Comparison of ENCODE assay signal across 8 mouse cellular contexts in the genomic region with DNA sequence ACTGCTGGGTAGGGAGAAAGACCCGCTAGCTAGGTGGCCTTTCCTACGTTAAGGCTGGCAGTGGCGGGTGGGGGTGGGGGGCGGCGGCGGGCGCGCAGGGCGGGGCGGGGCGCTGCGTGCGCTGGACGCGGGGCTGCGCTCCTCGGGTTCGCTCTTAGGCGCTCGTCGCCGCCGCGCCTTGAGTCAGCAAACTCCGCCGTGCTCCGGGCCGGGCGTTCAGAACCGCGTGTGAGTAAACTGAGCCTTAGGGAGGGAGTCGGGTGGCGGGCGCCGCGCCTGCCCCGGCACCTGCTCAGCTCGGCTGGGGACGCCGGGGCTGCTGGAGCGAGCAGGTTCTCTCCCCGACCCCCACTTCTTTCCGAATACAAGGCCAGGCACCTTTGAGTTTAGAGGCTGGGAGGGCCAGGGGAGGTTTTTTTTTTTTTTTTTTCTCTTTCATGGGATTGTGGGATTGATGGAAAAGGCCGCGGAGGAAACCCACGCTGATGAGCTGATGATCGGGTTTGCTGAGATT. TPM values are rescaled to one million over a fixed set of nuclear protein-coding genes. Genes with fewer than 3 reads are reported as not detected.
A peak's percentile ranks its signal among the peaks of the same experiment; 100 is the strongest.
DNase-seq lines count a peak whose midpoint lies in the region; ATAC-seq and TF ChIP-seq lines count a peak whose summit lies in the region.

TSS of gene Snx10 (plus strand) at position 95 of the 514 bp plus-strand sequence.

- no peak for TF ChIP-seq CTCF in bone marrow, adult 2 months (IDR thresholded peaks at IDR 0.05; ENCODE audit: control insufficient read depth, insufficient read depth, low read length)
- no peak for TF ChIP-seq CTCF in lung, adult 2 months (IDR thresholded peaks at IDR 0.05; ENCODE audit: insufficient read depth, low read length)

- no peaks in the 10 kb centered on the region for H3K9me3 ChIP-seq in heart, embryonic 13.5 days

- peaks cover 2% of the 10 kb centered on the region; the same call in 1 of the 2 replicates for H3K4me1 ChIP-seq in bone marrow, adult 2 months (ENCODE audit: control insufficient read depth, insufficient read depth, low read length)
- peaks cover 9% of the 10 kb centered on the region for H3K4me1 ChIP-seq in heart, embryonic 13.5 days
- H3K4me1 ChIP-seq in lung, adult 2 months (ENCODE audit: control insufficient read depth, insufficient read depth, low read length) = peaks cover 3% of the 10 kb centered on the region; the same call in 1 of the 2 replicates

- no peaks in the 10 kb centered on the region for H3K36me3 ChIP-seq in heart, embryonic 13.5 days

- ATAC-seq in CD4-positive, CD25-positive, alpha-beta regulatory T cell, adult 4 months = peak; percentile 61
- ATAC-seq in erythroid progenitor cell, adult 5-6 weeks (replicated peaks; ENCODE audit: low FRiP score, poor library complexity, severe bottlenecking) = no peak
- ATAC-seq in heart, embryonic 13.5 days (ENCODE audit: extremely low read depth, insufficient number of reproducible peaks, low FRiP score, low TSS enrichment) = no peak
- peak; percentile 52; the same call in 1 of the 2 replicates for ATAC-seq in neutrophil, adult 5-6 weeks (ENCODE audit: extremely low read depth, insufficient number of reproducible peaks, low FRiP score, poor library complexity, severe bottlenecking)

- H3K4me2 ChIP-seq in heart, embryonic 13.5 days = peak within 1 kb of the TSS; percentile 85

- peak within 1 kb of the TSS; percentile 90 for H3K9ac ChIP-seq in heart, embryonic 13.5 days

- under 1% methylated on average over 47 of the region's 47 CpGs for WGBS in bone marrow, adult 2 months
- under 1% methylated on average over 47 of the region's 47 CpGs for WGBS in heart, embryonic 13.5 days
- under 1% methylated on average over 47 of the region's 47 CpGs for WGBS in lung, adult 2 months

- H3K27ac ChIP-seq in bone marrow, adult 2 months (ENCODE audit: control insufficient read depth, insufficient read depth, low read depth, low read length, poor library complexity) = peak within 1 kb of the TSS; percentile 68
- H3K27ac ChIP-seq in heart, embryonic 13.5 days (replicated peaks) = peak within 1 kb of the TSS; percentile 70

- peak within 1 kb of the TSS; percentile 86 for H3K4me3 ChIP-seq in bone marrow, adult 2 months (replicated peaks; ENCODE audit: control insufficient read depth, low read depth, low read length)
- H3K4me3 ChIP-seq in heart, embryonic 13.5 days = peak within 1 kb of the TSS; percentile 81
- peak within 1 kb of the TSS; percentile 77 for H3K4me3 ChIP-seq in lung, adult 2 months (replicated peaks; ENCODE audit: extremely low read depth, low read depth, low read length)

- H3K27me3 ChIP-seq in heart, embryonic 13.5 days (replicated peaks) = no peaks in the 10 kb centered on the region

- TF ChIP-seq POLR2A in bone marrow, adult 2 months (IDR thresholded peaks at IDR 0.05; ENCODE audit: borderline replicate concordance, control insufficient read depth, low read depth, low read length) = peak; percentile 38; the same call in 1 of the 2 replicates
- TF ChIP-seq POLR2A in lung, adult 2 months (IDR thresholded peaks at IDR 0.05; ENCODE audit: borderline replicate concordance, extremely low read depth, low read depth, low read length) = no peak

- peak; percentile 46 to 66 for DNase-seq in layer of hippocampus, adult 18-20 months (ENCODE audit: low spot score in 2 of 2)
- DNase-seq in lung, adult 2 months = peak; percentile 25
- DNase-seq in thymus, postnatal 36 days = peak; percentile 36 to 56

RNA-seq across cellular contexts. Expression of gene Snx10, which starts in this region (rescaled TPM):
- 10 to 100 TPM; 27.6 to 32.1 TPM for polyA plus RNA-seq in CD4-positive, CD25-positive, alpha-beta regulatory T cell, adult 4 months (2017; shearing (Covaris generic))
- polyA plus RNA-seq in bone marrow, adult 2 months (2011; ENCODE audit: insufficient read depth, insufficient read length, low replicate concordance, missing spikeins) = 13.7 and 18.5 TPM in 2 replicates
- 9.7 and 21.4 TPM in 2 replicates for total RNA-seq in erythroid progenitor cell, adult 5-6 weeks (2015; ENCODE audit: low replicate concordance)
- total RNA-seq in erythroid progenitor cell, adult 5-6 weeks (2017; ENCODE audit: low replicate concordance) = 12.0 and 13.5 TPM in 2 replicates
- polyA plus RNA-seq in heart, embryonic 13.5 days (2015; fragmentation: Nextera tagmentation; extraction: Ambion mirVana) = 16.5 and 16.6 TPM in 2 replicates
- 100 to 1,000 TPM; 101 to 110 TPM for total RNA-seq in layer of hippocampus, adult 18-20 months (2021)
- polyA plus RNA-seq in lung, adult 2 months (2012; rRNA removed) = 2.6 and 4.0 TPM in 2 replicates
- total RNA-seq in neutrophil, adult 5-6 weeks (2017) = 46.5 and 49.2 TPM in 2 replicates

Comparison
In these comparisons a context has a peak if more than half of its experiments do, and no peak if none do; other contexts are left out.
1. ATAC-seq: peak in CD4-positive, CD25-positive, alpha-beta regulatory T cell, adult 4 months (single experiment) and neutrophil, adult 5-6 weeks (single experiment); none in erythroid progenitor cell, adult 5-6 weeks (single experiment) and heart, embryonic 13.5 days (single experiment).
2. Peak in every context shown above with its lines, with median percentiles within 50 percentile points of each other: H3K4me3 ChIP-seq and DNase-seq.